Mouse (Mus musculus): ENCODE measurements around the gene Tbc1d13. TPM values are rescaled to one million over a fixed set of nuclear protein-coding genes. Genes with fewer than 3 reads are reported as not detected.
A peak's percentile ranks its signal among the peaks of the same experiment; 100 is the strongest.
"Not testable (repeated sequence)": the region's sequence is repeated elsewhere in the genome, so short reads cannot be mapped to it uniquely, and the experiment has no call there.

Tbc1d13 gene
- polyA plus RNA-seq, 1 experiment from 2014 or later, result 20.6 TPM

DNA sequence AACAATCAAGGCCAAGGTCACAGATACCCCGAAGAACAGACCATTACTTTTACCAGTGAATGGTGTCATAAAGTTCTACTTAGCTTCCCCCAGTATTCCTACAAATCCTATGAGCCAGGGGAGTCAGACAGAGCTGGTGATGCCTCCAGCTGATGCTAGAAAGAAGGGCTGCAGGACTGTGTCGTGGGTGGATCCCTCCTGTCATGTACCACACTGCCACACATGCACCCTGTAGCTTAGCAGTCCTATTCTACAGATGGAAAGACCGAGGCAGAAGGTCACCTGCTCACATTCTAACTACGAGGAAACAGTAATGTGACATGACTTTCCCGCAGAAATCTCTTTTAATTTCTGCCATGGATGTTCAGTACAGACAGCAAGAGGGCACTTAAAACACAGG, 10.8 kb upstream of the Tbc1d13 start:
- H3K9me3 ChIP-seq (ENCODE audit: control insufficient read depth, low read length), result no peaks in the 10 kb centered on the region
- H3K4me3 ChIP-seq (ENCODE audit: low read depth, low read length), result no peak overlapping the region
- 87% methylated on average over 5 of the region's 5 CpGs for WGBS
- H3K36me3 ChIP-seq (ENCODE audit: control insufficient read depth, insufficient read depth, low read length), result no peaks in the 10 kb centered on the region
- no peak overlapping the region for H3K4me2 ChIP-seq (replicated peaks; ENCODE audit: low read depth, low read length)
- H3K4me1 ChIP-seq (replicated peaks; ENCODE audit: control insufficient read depth, insufficient read depth, low read length), result peaks cover 3% of the 10 kb centered on the region; the same call in 1 of the 2 replicates
- H3K27ac ChIP-seq (ENCODE audit: low read depth, low read length), result no peak overlapping the region
- DNase-seq (ENCODE audit: low spot score) (no peak), ATAC-seq (ENCODE audit: low FRiP score) (no peak)
- no peak overlapping the region for H3K9ac ChIP-seq (ENCODE audit: low read depth, low read length)
- H3K27me3 ChIP-seq (ENCODE audit: control insufficient read depth, insufficient read depth, low read length), result no peaks in the 10 kb centered on the region

DNA sequence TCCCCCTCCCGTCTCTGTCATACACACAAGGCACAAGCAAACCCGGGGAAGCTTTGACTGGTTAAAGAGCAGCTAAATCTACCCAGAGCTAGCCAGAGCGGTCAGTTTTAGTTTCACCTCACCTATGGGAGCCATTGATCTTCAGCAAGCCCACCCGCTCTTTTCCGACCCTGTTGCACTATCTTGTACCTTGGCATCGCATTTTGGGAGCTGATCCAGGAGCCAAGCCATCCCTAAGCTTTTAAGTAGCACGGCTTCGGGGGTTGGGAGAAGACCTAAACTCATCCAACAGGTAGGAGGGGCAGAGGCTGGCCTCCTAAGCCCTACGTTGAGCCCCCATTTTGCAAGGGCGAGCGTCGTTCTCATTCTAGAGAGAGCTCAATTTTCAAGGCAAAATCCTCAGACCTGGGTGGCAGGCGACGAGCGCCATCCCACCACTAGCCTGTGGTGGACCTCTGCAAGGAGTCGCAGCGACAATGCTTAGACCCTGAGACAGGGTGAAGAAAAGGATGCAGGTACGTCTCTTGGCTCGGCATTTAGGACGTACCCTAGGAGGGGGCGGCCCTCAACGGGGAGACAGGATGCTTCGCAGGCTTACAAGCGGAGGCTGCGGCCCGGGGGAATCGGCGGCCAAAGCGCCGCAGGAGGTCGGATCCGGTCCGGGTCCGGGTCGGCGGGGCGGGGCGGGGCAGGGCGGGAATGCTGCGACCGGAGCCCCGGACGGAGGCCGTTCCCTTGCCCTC, 9.6 kb upstream of the Tbc1d13 start:
- DNase-seq (ENCODE audit: low spot score) (no peak), ATAC-seq (ENCODE audit: low FRiP score) (peak; percentile 71)
- peaks cover 3% of the 10 kb centered on the region; the same call in 1 of the 2 replicates for H3K4me1 ChIP-seq (replicated peaks; ENCODE audit: control insufficient read depth, insufficient read depth, low read length)
- under 1% methylated on average over 25 of the region's 44 CpGs for WGBS
- peak overlapping the region; percentile 87 for H3K4me2 ChIP-seq (replicated peaks; ENCODE audit: low read depth, low read length)
- peak overlapping the region; percentile 62 for H3K4me3 ChIP-seq (ENCODE audit: low read depth, low read length)
- H3K36me3 ChIP-seq (ENCODE audit: control insufficient read depth, insufficient read depth, low read length), result no peaks in the 10 kb centered on the region
- H3K9me3 ChIP-seq (ENCODE audit: control insufficient read depth, low read length), result no peaks in the 10 kb centered on the region
- peak overlapping the region; percentile 67 for H3K27ac ChIP-seq (ENCODE audit: low read depth, low read length)
- no peaks in the 10 kb centered on the region for H3K27me3 ChIP-seq (ENCODE audit: control insufficient read depth, insufficient read depth, low read length)
- H3K9ac ChIP-seq (ENCODE audit: low read depth, low read length), result peak overlapping the region; percentile 86

DNA sequence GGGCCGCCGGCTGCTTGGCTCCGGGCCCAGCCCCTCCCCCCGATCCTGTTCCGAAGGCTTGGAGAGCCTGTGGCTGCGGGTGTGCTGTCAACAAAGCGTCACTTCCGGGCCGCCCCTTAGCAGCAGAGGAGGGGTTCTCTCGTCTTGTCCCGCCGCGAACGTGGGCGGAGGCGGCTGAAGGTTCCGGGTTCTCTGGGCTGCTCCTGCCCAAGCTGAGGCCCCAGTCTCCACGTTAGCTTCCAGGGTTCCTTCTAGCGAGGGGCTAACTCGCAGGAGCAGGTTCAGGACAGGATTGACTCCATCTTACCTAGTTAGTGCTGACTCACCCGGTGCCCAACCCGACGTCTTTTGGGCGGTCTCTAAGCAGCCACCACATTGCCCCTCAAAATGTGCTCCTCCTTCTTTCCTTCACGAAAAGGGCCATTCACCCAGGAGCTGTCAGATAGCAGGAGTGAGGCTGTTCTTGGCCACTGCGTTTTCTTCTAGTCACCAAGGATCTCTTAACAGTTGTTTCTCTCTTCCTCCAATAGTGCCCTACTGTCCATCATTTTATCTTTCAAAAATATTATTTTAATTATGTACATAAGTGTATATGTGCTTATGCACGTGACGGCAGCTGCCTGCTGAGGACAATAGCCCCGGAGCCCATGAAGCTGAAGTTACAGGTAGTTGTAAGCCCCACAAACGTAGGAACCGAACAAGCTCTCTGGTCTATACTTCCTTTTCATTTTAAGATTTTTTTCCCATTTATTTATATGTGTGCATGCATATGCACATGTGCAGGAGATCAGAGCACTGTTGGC, 8.9 kb upstream of the Tbc1d13 start, which contains the start of gene Zer1:
Gene Zer1, minus strand, starts transcription at position 114 of the 803 bp plus-strand sequence.
- Histone ChIP-seq H3K4me1 (replicated peaks; ENCODE audit: control insufficient read depth, insufficient read depth, low read length) (0 out of 2 replicates have a peak, but pooled peaks cover 3% of the 10 kb centered on the region), H3K4me3 (ENCODE audit: low read depth, low read length) (peak within 1 kb of the TSS; percentile 62), H3K27ac (ENCODE audit: low read depth, low read length) (peak within 1 kb of the TSS; percentile 67), H3K9ac (ENCODE audit: low read depth, low read length) (peak within 1 kb of the TSS; percentile 86), H3K9me3 (ENCODE audit: control insufficient read depth, low read length) (no peaks in the 10 kb centered on the region), H3K36me3 (ENCODE audit: control insufficient read depth, insufficient read depth, low read length) (no peaks in the 10 kb centered on the region), H3K4me2 (replicated peaks; ENCODE audit: low read depth, low read length) (peak within 1 kb of the TSS; percentile 87), H3K27me3 (ENCODE audit: control insufficient read depth, insufficient read depth, low read length) (no peaks in the 10 kb centered on the region)
- DNase-seq (ENCODE audit: low spot score) (peak; percentile 93), ATAC-seq (ENCODE audit: low FRiP score) (peak; percentile 94)
- WGBS, result 12% methylated on average over 31 of the region's 31 CpGs

DNA sequence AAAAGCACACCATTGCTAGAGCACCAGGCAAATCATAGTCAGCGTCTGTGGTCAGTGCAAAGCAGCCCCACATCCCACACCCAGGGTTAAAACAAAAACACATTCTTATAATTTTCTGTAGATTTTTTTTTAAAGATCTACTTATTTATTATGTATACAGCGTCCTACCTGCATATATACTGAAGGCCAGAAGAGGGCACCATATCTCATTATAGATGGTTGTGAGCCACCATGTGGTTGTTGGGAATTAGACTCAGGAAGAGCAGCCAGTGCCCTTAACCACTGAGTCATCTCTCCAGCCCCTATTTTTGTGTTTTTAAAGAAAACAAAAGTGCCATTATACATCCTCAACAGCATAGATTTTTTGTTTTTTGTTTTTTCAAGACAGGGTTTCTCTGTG, 4.8 kb upstream of the Tbc1d13 start:
- no peaks in the 10 kb centered on the region for H3K4me1 ChIP-seq (replicated peaks; ENCODE audit: control insufficient read depth, insufficient read depth, low read length)
- peak; percentile 65 for DNase-seq (ENCODE audit: low spot score)
- ATAC-seq (ENCODE audit: low FRiP score), result no peak
- H3K27ac ChIP-seq (ENCODE audit: low read depth, low read length), result no peak overlapping the region
- H3K4me3 ChIP-seq (ENCODE audit: low read depth, low read length), result no peak overlapping the region
- H3K9ac ChIP-seq (ENCODE audit: low read depth, low read length), result no peak overlapping the region
- no peaks in the 10 kb centered on the region for H3K9me3 ChIP-seq (ENCODE audit: control insufficient read depth, low read length)
- no peaks in the 10 kb centered on the region for H3K36me3 ChIP-seq (ENCODE audit: control insufficient read depth, insufficient read depth, low read length)
- no peak overlapping the region for H3K4me2 ChIP-seq (replicated peaks; ENCODE audit: low read depth, low read length)
- H3K27me3 ChIP-seq (ENCODE audit: control insufficient read depth, insufficient read depth, low read length), result no peaks in the 10 kb centered on the region
- WGBS, result 35% methylated on average over 2 of the region's 2 CpGs

DNA sequence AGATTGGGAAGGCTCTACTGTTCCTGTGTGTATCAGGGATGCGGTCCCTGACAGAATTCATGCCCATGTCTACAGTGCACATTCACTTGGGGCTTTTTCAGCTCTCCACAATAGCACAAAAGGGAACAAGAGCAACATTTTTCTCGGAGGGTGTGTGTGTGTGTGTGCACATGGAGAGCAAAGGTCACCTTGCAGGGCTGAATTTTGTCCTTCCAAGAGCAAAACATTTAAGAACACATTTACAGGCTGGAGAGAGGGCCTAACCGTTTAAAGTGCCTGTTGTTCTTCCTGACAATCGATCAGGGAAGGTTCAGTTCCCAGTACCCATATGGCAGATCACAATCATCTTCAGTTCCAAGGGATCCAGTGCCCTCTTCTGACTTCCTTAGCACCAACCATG, 3.4 kb upstream of the Tbc1d13 start:
- Histone ChIP-seq H3K4me2 (replicated peaks; ENCODE audit: low read depth, low read length) (no peak overlapping the region), H3K27ac (ENCODE audit: low read depth, low read length) (no peak overlapping the region), H3K4me3 (ENCODE audit: low read depth, low read length) (no peak overlapping the region), H3K9me3 (ENCODE audit: control insufficient read depth, low read length) (no peaks in the 10 kb centered on the region), H3K27me3 (ENCODE audit: control insufficient read depth, insufficient read depth, low read length) (no peaks in the 10 kb centered on the region), H3K36me3 (ENCODE audit: control insufficient read depth, insufficient read depth, low read length) (peaks cover 2% of the 10 kb centered on the region; the same call in 1 of the 2 replicates), H3K4me1 (replicated peaks; ENCODE audit: control insufficient read depth, insufficient read depth, low read length) (peaks cover 6% of the 10 kb centered on the region; the same call in 1 of the 2 replicates), H3K9ac (ENCODE audit: low read depth, low read length) (no peak overlapping the region)
- no peak for DNase-seq (ENCODE audit: low spot score)
- no peak for ATAC-seq (ENCODE audit: low FRiP score)
- WGBS, result 80% methylated on average over 4 of the region's 4 CpGs

DNA sequence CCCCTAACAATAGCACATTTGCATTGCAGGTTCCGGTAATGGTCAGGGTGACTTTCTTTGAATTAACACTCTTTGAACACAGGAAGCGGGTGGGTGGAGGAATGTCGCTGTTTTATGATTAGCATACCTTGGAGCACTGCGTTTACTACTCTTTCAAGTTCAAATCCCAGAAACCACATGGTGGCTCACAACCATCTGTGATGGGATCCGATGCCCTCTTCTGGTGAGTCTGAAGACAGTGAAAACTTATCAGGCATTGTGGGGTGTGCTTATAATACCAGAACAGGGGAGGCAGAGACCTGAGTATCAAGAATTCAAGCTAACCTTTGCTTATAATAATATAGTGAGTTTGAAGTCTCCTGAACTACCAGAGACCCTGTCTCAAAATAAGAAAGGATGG, 2.3 kb upstream of the Tbc1d13 start:
- H3K27me3 ChIP-seq (ENCODE audit: control insufficient read depth, insufficient read depth, low read length); H3K27ac ChIP-seq (ENCODE audit: low read depth, low read length); H3K36me3 ChIP-seq (ENCODE audit: control insufficient read depth, insufficient read depth, low read length); ATAC-seq (ENCODE audit: low FRiP score); H3K9ac ChIP-seq (ENCODE audit: low read depth, low read length); H3K4me1 ChIP-seq (replicated peaks; ENCODE audit: control insufficient read depth, insufficient read depth, low read length); H3K4me2 ChIP-seq (replicated peaks; ENCODE audit: low read depth, low read length); H3K9me3 ChIP-seq (ENCODE audit: control insufficient read depth, low read length); DNase-seq (ENCODE audit: low spot score); H3K4me3 ChIP-seq (ENCODE audit: low read depth, low read length): not testable (repeated sequence)
- WGBS, result 61% methylated on average over 5 of the region's 5 CpGs

DNA sequence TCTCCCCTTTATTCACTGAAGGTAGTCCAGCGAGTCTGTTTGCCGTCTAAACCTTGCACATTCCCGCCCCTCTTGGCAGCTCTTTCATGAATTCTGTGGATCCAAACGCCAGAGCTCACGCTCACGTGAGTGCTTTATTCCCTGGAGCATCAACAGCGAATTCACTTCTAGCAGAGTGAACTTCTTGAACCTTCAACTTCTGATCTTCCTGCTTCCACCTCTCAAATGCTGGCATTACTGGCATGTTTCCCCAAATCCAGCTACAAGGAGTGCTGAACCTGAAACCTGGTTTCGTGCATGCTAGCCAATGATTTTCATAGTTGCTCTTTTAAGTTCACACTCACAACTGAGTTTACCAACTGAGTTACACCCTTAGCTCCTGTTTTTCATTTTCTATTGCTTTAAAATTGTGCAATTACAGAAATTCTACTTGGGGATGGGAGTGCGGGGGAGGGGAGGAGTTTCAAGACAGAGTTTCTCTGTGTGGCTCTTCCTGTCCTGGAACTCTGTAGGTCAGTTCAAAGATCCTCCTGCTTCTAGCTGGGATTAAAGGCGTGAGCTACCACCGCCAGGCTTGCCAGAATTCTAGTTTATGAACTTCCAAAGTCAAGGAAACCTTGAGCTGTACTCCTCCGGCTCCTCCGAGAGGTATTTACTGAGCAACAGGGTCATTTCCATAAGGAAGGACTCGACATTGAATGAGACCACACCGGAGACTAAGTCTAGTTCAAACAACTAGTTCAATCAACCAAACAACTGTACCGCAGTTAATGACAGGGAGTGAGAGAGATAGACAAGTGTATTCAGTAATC, 539 bp upstream of the Tbc1d13 start:
- ATAC-seq (ENCODE audit: low FRiP score), result peak; percentile 58
- H3K4me3 ChIP-seq (ENCODE audit: low read depth, low read length), result peak overlapping the region; percentile 83
- no peak overlapping the region for H3K27ac ChIP-seq (ENCODE audit: low read depth, low read length)

DNA sequence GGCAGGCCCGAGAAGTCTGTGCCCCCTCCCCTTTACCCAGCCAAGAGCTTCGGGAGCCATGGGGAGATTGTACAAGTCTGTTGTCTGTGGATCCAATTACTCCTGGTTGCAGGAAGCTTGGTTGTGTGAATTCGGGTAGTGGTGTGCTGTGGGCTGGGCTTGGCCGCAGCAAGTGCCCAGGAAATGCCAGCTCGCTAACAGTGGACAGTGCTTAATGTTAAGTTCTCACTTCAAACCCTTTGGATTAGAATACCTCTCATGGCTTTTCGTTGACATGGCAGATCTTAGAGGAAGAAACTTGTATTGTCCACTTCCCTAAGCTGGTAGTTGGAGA, 799 bp downstream of the Tbc1d13 start:
- peak overlapping the region; percentile 78 for H3K9ac ChIP-seq (ENCODE audit: low read depth, low read length)
- no peaks in the 10 kb centered on the region for H3K27me3 ChIP-seq (ENCODE audit: control insufficient read depth, insufficient read depth, low read length)
- H3K9me3 ChIP-seq (ENCODE audit: control insufficient read depth, low read length), result no peaks in the 10 kb centered on the region
- whole genome bisulfite sequencing, result 32% methylated on average over 6 of the region's 6 CpGs
- peak overlapping the region; percentile 64 for H3K27ac ChIP-seq (ENCODE audit: low read depth, low read length)
- ATAC-seq (ENCODE audit: low FRiP score) (0 out of 2 replicates have a peak, but pooled peaks have one; percentile 7), DNase-seq (ENCODE audit: low spot score) (no peak)
- H3K4me1 ChIP-seq (replicated peaks; ENCODE audit: control insufficient read depth, insufficient read depth, low read length), result peaks cover 6% of the 10 kb centered on the region; the same call in 1 of the 2 replicates
- H3K36me3 ChIP-seq (ENCODE audit: control insufficient read depth, insufficient read depth, low read length), result peaks cover 2% of the 10 kb centered on the region; the same call in 1 of the 2 replicates
- H3K4me2 ChIP-seq (replicated peaks; ENCODE audit: low read depth, low read length), result peak overlapping the region; percentile 89
- peak overlapping the region; percentile 83 for H3K4me3 ChIP-seq (ENCODE audit: low read depth, low read length)

More for the DNA sequence above, 539 bp upstream of the Tbc1d13 start:
- peak overlapping the region; percentile 89 for H3K4me2 ChIP-seq (replicated peaks; ENCODE audit: low read depth, low read length)
- H3K4me1 ChIP-seq (replicated peaks; ENCODE audit: control insufficient read depth, insufficient read depth, low read length), result peaks cover 6% of the 10 kb centered on the region; the same call in 1 of the 2 replicates
- H3K36me3 ChIP-seq (ENCODE audit: control insufficient read depth, insufficient read depth, low read length), result peaks cover 2% of the 10 kb centered on the region; the same call in 1 of the 2 replicates
- peak overlapping the region; percentile 38 for H3K9ac ChIP-seq (ENCODE audit: low read depth, low read length)
- H3K9me3 ChIP-seq (ENCODE audit: control insufficient read depth, low read length), result no peaks in the 10 kb centered on the region
- no peaks in the 10 kb centered on the region for H3K27me3 ChIP-seq (ENCODE audit: control insufficient read depth, insufficient read depth, low read length)
- DNase-seq (ENCODE audit: low spot score), result no peak
- WGBS, result 29% methylated on average over 16 of the region's 16 CpGs

Data from hindbrain, embryonic 11.5 days (tissue).